Mouse (Mus musculus) CH12.LX (cell line): Measurements from ENCODE around the gene A530032D15Rik. TPM values are rescaled to one million over a fixed set of nuclear protein-coding genes. Genes with fewer than 3 reads are reported as not detected.
"Not testable (repeated sequence)": the region's sequence is repeated elsewhere in the genome, so short reads cannot be mapped to it uniquely, and the experiment has no call there.

Experiments
- DNase-seq: peaks from one replicate; pipeline ENCODE4 v3.0.0-alpha.2; 2013; ENCODE audit errors: extremely low read depth
- H3K27ac ChIP-seq: 2 replicates; pipeline ENCODE4 v1.5.1; 2012; ENCODE audit warnings: low read depth, mild to moderate bottlenecking, control low read depth, moderate library complexity; ENCODE audit not compliant: insufficient read depth
- H3K27me3 ChIP-seq: replicated peaks from 2 replicates; pipeline ENCODE3; 2012; ENCODE audit warnings: inconsistent platforms
- H3K36me3 ChIP-seq, 2 experiments: replicated peaks in 1 of 2; 2 replicates each; pipeline versions ENCODE3 to v1.6.1; 2012; ENCODE audit warnings: inconsistent platforms in 1 of 2, low read length in 1 of 2, mild to moderate bottlenecking in 1 of 2, mixed read lengths in 1 of 2, moderate library complexity in 1 of 2; ENCODE audit not compliant: control insufficient read depth in 1 of 2, insufficient read depth in 1 of 2
- H3K4me1 ChIP-seq, 2 experiments: 2 replicates each; pipeline ENCODE4 v1.6.1; 2012; ENCODE audit warnings: inconsistent platforms in 1 of 2, moderate library complexity in 1 of 2; ENCODE audit not compliant: insufficient read depth in 2 of 2, control insufficient read depth in 1 of 2
- H3K4me2 ChIP-seq: 2 replicates; pipeline ENCODE4 v1.6.1; 2012; ENCODE audit warnings: low read depth, mild to moderate bottlenecking, control low read depth; ENCODE audit not compliant: poor library complexity, insufficient read depth, severe bottlenecking
- H3K4me3 ChIP-seq, 3 experiments: fragments of 150-350 bp in 1 of 3; sonication (generic) in 1 of 3; replicated peaks in 1 of 3; 2 replicates each; pipeline versions ENCODE3 to v1.5.1; 2011 to 2012; ENCODE audit warnings: low read depth in 2 of 3, low read length in 2 of 3, mild to moderate bottlenecking in 2 of 3, moderate library complexity in 2 of 3, control low read depth in 1 of 3, improper control_type of control experiment in 1 of 3, inconsistent platforms in 1 of 3, mixed read lengths in 1 of 3; ENCODE audit not compliant: poor library complexity in 1 of 3
- H3K79me2 ChIP-seq: replicated peaks from 2 replicates; pipeline ENCODE4 v1.6.1; 2012; ENCODE audit warnings: mild to moderate bottlenecking, moderate library complexity; ENCODE audit not compliant: control insufficient read depth, poor library complexity, insufficient read depth, severe bottlenecking; ENCODE audit errors: extremely low read depth
- H3K9ac ChIP-seq: 2 replicates; pipeline ENCODE4 v1.6.1; 2012; ENCODE audit warnings: low read depth, mild to moderate bottlenecking, control low read depth, moderate library complexity; ENCODE audit not compliant: insufficient read depth
- H3K9me3 ChIP-seq: replicated peaks from 2 replicates; pipeline ENCODE3; 2012; ENCODE audit warnings: low read length, inconsistent platforms, mixed read lengths
- BHLHE40 ChIP-seq: IDR thresholded peaks from 2 replicates; pipeline ENCODE4 v1.6.1; 2011; ENCODE audit warnings: mild to moderate bottlenecking, low read depth, low read length, improper control_type of control experiment
- ELF1 ChIP-seq: IDR thresholded peaks from 2 replicates; pipeline ENCODE4 v1.6.1; 2014; ENCODE audit warnings: low read depth, mild to moderate bottlenecking, inconsistent platforms, low read length, improper control_type of control experiment
- EP300 ChIP-seq: IDR thresholded peaks from 2 replicates; pipeline ENCODE4 v1.6.1; 2011; ENCODE audit warnings: low read length, improper control_type of control experiment
- ETS1 ChIP-seq: conservative IDR thresholded peaks from 2 replicates; pipeline ENCODE4 v1.6.1; 2012; ENCODE audit warnings: low read depth, mild to moderate bottlenecking, inconsistent platforms, low read length, improper control_type of control experiment, moderate library complexity
- GABPA ChIP-seq: IDR thresholded peaks from 2 replicates; pipeline ENCODE4 v1.6.1; 2012; ENCODE audit warnings: low read depth, low read length, improper control_type of control experiment, inconsistent platforms; ENCODE audit not compliant: insufficient replicate concordance
- HCFC1 ChIP-seq: IDR thresholded peaks from 2 replicates; pipeline ENCODE4 v1.6.1; 2012; ENCODE audit warnings: low read depth, mild to moderate bottlenecking, inconsistent platforms, low read length, improper control_type of control experiment
- IRF4 ChIP-seq: IDR thresholded peaks from 2 replicates; pipeline ENCODE4 v1.6.1; 2014; ENCODE audit warnings: low read depth, mild to moderate bottlenecking, inconsistent platforms, low read length, improper control_type of control experiment
- JUN ChIP-seq: IDR thresholded peaks from 2 replicates; pipeline ENCODE4 v1.6.1; 2011; ENCODE audit warnings: low read depth, mild to moderate bottlenecking, low read length, improper control_type of control experiment, moderate library complexity; ENCODE audit not compliant: insufficient read depth
- JUND ChIP-seq: conservative IDR thresholded peaks from 2 replicates; pipeline ENCODE4 v1.6.1; 2011; ENCODE audit warnings: low read depth, low read length, improper control_type of control experiment
- MAFK ChIP-seq: IDR thresholded peaks from 2 replicates; pipeline ENCODE4 v1.6.1; 2011; ENCODE audit warnings: low read length, improper control_type of control experiment; ENCODE audit not compliant: insufficient replicate concordance
- MEF2A ChIP-seq: IDR thresholded peaks from 2 replicates; pipeline ENCODE4 v1.6.1; 2014; ENCODE audit warnings: low read depth, mild to moderate bottlenecking, inconsistent platforms, low read length, improper control_type of control experiment, borderline replicate concordance
- MYC ChIP-seq: IDR thresholded peaks from 2 replicates; pipeline ENCODE4 v1.6.1; 2011; ENCODE audit warnings: low read depth, mild to moderate bottlenecking, improper control_type of control experiment, low read length
- POLR2A ChIP-seq: IDR thresholded peaks from 2 replicates; pipeline ENCODE4 v1.6.1; 2011; ENCODE audit warnings: low read depth, mild to moderate bottlenecking, improper control_type of control experiment, low read length
- RCOR1 ChIP-seq: conservative IDR thresholded peaks from 2 replicates; pipeline ENCODE4 v1.6.1; 2012; ENCODE audit warnings: low read depth, mild to moderate bottlenecking, inconsistent platforms, low read length, improper control_type of control experiment
- SIN3A ChIP-seq: IDR thresholded peaks from 2 replicates; pipeline ENCODE4 v1.6.1; 2012; ENCODE audit warnings: low read length, improper control_type of control experiment, inconsistent platforms
- TCF12 ChIP-seq: IDR thresholded peaks from 2 replicates; pipeline ENCODE4 v1.6.1; 2014; ENCODE audit warnings: low read depth, mild to moderate bottlenecking, inconsistent platforms, low read length, improper control_type of control experiment
- dilution Hi-C: fragments of 300-500 bp; cut with MboI; formaldehyde crosslinking; loops from 2 replicates; pipeline ENCODE4 v1.14.3; 2020; ENCODE audit warnings: low sequenced_read_pairs; ENCODE audit not compliant: extremely low pct_unique_long_range_greater_than_20kb, extremely low pct_ligation_motif_present
- in situ Hi-C: fragments of 300-500 bp; cut with MboI; formaldehyde crosslinking; loops from 3 replicates; pipeline ENCODE4 v1.14.3; 2019; ENCODE audit warnings: low sequenced_read_pairs, low pct_ligation_motif_present, low pct_unique_long_range_greater_than_20kb, mixed read lengths
- polyA plus RNA-seq: library from polyadenylated mRNA; unstranded; fragments of >175 nt; gene quantifications from 2 replicates; pipeline ENCODE4 v1.2.1, GENCODE M21; 2012; ENCODE audit warnings: low read depth; ENCODE audit not compliant: insufficient read length
- total RNA-seq, 2 experiments: library from RNA; depleted of rRNA; stranded (reverse); fragments of 300-350 nt in 1 of 2; fragments of >200 nt in 1 of 2; gene quantifications; 2 replicates each; pipeline ENCODE4 v1.2.3; 2012 to 2014

The A530032D15Rik gene
- total and polyA plus RNA-seq, 3 experiments: 58.6 to 105 (median 97.2) TPM

DNA sequence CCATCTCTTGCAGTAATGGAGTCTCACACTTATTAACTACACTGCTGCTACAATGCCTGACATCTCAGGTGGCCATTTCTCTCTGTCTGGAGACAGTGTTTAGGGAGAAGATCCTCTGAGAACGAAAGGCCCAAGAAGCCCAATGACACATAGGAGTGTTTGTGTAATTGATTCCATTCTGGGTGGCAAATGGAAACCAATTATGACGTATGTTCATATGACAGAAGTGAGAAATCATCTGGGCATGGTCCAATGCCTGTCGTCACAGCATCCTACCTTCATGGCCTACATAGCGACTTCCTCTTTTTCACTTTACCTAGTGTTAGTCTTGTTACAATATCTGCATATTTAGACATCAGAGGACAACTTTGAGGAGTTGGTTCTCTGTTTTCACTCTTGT is 7.9 kb downstream of the A530032D15Rik start:
- H3K79me2 ChIP-seq, H3K4me3 ChIP-seq, H3K27me3 ChIP-seq, dilution Hi-C loops, H3K4me2 ChIP-seq, DNase-seq, H3K9ac ChIP-seq, H3K9me3 ChIP-seq, in situ Hi-C loops, H3K36me3 ChIP-seq: not testable (repeated sequence)
- Histone ChIP-seq H3K27ac (peak overlapping the region; percentile 68), H3K4me1 (peaks cover 3 to 11% of the 10 kb centered on the region in 2 experiments; a peak in 3 of 4 replicates)
- TF ChIP-seq GABPA (peak; percentile 19; the same call in 1 of the 2 replicates), IRF4 (peak; percentile 68), JUND (peak; percentile 62; the same call in 1 of the 2 replicates), JUN (peak; percentile 67; the same call in 1 of the 2 replicates), TCF12 (peak; percentile 56; the same call in 1 of the 2 replicates), ELF1 (0 out of 2 replicates have a peak, but pooled peaks have one; percentile 25), MEF2A (peak; percentile 59; the same call in 1 of the 2 replicates), HCFC1 (peak; percentile 36; the same call in 1 of the 2 replicates), ETS1 (peak; percentile 79), POLR2A (peak; percentile 31; the same call in 1 of the 2 replicates), RCOR1 (0 out of 2 replicates have a peak, but pooled peaks have one; percentile 37), SIN3A (0 out of 2 replicates have a peak, but pooled peaks have one; percentile 39), MAFK (0 out of 2 replicates have a peak, but pooled peaks have one; percentile 19), EP300 (peak; percentile 62; the same call in 1 of the 2 replicates), MYC (peak; percentile 26; the same call in 1 of the 2 replicates), BHLHE40 (peak; percentile 43)

DNA sequence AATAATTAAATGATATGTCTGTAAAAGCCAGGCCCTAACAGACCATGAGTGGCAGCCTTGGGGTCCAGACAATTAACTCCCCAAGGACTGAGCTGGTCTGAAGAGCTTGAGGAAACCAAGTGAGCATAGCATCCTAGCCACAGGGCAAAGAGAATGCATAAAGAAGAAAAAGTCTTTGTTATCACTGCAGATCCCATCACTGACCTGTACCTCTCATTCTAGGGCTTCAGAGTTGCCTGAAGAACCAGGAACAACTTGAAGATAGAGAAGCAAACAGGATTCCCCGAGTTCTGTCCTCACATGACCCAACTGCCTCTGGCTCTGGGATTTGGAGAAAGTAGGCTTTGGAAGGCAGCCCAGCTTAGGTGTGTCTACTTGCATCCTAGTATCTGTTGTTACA is 9.8 kb downstream of the A530032D15Rik start, which contains the start of gene Gm10553:
Gm10553 (plus strand) TSS at position 301 of the 400 bp plus-strand sequence.
- H3K27ac ChIP-seq, H3K9ac ChIP-seq, H3K4me3 ChIP-seq, in situ Hi-C loops, DNase-seq, H3K9me3 ChIP-seq, H3K4me2 ChIP-seq, H3K27me3 ChIP-seq, H3K36me3 ChIP-seq, H3K79me2 ChIP-seq, dilution Hi-C loops: not testable (repeated sequence)
- peaks cover 3 to 11% of the 10 kb centered on the region in 2 experiments; a peak in 3 of 4 replicates for H3K4me1 ChIP-seq

DNA sequence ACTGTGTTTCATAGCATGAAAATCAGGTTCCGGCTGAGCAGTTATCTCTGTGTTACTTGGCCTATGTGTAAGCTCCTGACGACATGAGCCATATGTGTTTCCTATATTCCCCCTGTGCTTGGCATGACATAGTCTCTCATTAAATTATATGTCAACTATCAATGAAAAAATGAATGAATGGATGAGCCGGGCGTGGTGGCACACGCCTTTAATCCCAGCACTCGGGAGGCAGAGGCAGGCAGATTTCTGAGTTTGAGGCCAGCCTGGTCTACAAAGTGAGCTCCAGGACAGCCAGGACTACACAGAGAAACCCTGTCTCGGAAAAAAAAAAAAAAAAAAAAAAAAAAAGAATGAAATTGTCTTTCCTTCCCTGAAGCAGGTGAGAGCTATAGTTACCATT is 10.6 kb downstream of the A530032D15Rik start:
- H3K27me3 ChIP-seq, dilution Hi-C loops, DNase-seq, H3K9ac ChIP-seq, H3K4me2 ChIP-seq, H3K9me3 ChIP-seq, H3K79me2 ChIP-seq, H3K4me3 ChIP-seq, in situ Hi-C loops, H3K27ac ChIP-seq, H3K36me3 ChIP-seq: not testable (repeated sequence)
- peaks cover 3 to 11% of the 10 kb centered on the region in 2 experiments; a peak in 3 of 4 replicates for H3K4me1 ChIP-seq
